Mouse (Mus musculus): Measurements from ENCODE around the gene Crebbp. TPM values are rescaled to one million over a fixed set of nuclear protein-coding genes. Genes with fewer than 3 reads are reported as not detected.

Gene Crebbp
- polyA plus RNA-seq, 1 experiment from 2014 or later = 8.9 TPM

DNA sequence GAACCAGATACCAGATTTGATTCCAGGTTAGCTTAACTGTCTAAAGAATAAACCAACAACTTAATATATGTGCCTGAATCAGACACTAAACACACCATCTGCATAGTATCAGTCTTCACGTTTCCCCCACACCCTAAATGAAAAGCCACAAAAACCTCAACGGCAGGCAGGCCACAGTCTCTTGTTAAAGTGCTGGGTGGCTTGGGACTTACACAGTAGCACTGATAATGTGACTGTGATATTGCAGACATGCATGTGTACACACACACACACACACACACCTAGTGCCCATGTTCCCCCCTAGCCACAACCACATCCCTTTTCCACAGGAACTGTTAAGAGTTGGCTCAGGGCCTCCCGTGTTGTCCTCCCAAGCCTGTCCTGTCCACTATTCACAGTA lies 139.0 kb downstream of the Crebbp start:
- no peak for DNase-seq
- Histone ChIP-seq H3K4me2 (ENCODE audit: low read depth, low read length) (no peak overlapping the region), H3K9me3 (ENCODE audit: low read length) (no peaks in the 10 kb centered on the region), H3K9ac (replicated peaks) (no peak overlapping the region), H3K27ac (ENCODE audit: low read depth) (no peak overlapping the region), H3K4me1 (ENCODE audit: insufficient read depth) (peaks cover 20% of the 10 kb centered on the region), H3K36me3 (replicated peaks; ENCODE audit: insufficient read depth, low read length) (0 out of 2 replicates have a peak, but pooled peaks cover 2% of the 10 kb centered on the region), H3K27me3 (ENCODE audit: insufficient read depth, low read length) (no peaks in the 10 kb centered on the region), H3K4me3 (ENCODE audit: low read depth, low read length) (no peak overlapping the region)
- no peak for TF ChIP-seq EP300 (IDR thresholded peaks at IDR 0.05; ENCODE audit: low read depth)
- TF ChIP-seq CTCF (IDR thresholded peaks at IDR 0.05; ENCODE audit: low read depth) = no peak
- 27% methylated on average over 3 of the region's 3 CpGs for WGBS (ENCODE audit: insufficient replicate concordance)
- ATAC-seq = no peak

DNA sequence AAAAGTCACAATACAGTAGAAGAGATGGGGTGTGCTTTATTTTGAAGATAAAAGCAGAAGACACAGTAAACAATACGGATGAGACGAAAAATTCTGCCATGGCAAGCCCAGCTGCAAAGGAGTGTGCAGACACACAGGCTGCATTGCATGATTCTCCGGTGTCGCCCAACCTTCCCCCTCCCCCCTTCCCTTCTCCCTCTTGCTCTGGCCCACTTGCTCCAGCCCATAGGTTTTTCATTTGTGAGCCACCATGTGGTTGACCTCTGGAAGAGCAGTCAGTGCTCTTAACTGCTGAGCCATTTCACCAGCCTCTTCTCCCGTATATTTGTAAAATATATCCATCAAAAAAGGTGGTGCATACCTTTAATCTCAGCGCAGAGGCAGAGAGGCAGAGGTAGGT lies 139.5 kb downstream of the Crebbp start:
- Histone ChIP-seq H3K27ac (ENCODE audit: low read depth) (no peak overlapping the region), H3K4me2 (ENCODE audit: low read depth, low read length) (no peak overlapping the region), H3K4me3 (ENCODE audit: low read depth, low read length) (no peak overlapping the region), H3K9ac (replicated peaks) (no peak overlapping the region), H3K36me3 (replicated peaks; ENCODE audit: insufficient read depth, low read length) (0 out of 2 replicates have a peak, but pooled peaks cover 2% of the 10 kb centered on the region), H3K4me1 (ENCODE audit: insufficient read depth) (peaks cover 20% of the 10 kb centered on the region), H3K27me3 (ENCODE audit: insufficient read depth, low read length) (no peaks in the 10 kb centered on the region), H3K9me3 (ENCODE audit: low read length) (no peaks in the 10 kb centered on the region)
- 57% methylated on average over 6 of the region's 6 CpGs for WGBS (ENCODE audit: insufficient replicate concordance)
- DNase-seq (no peak), ATAC-seq (no peak)
- TF ChIP-seq EP300 (IDR thresholded peaks at IDR 0.05; ENCODE audit: low read depth) (no peak), CTCF (IDR thresholded peaks at IDR 0.05; ENCODE audit: low read depth) (peak; percentile 27; the same call in 1 of the 2 replicates)

DNA sequence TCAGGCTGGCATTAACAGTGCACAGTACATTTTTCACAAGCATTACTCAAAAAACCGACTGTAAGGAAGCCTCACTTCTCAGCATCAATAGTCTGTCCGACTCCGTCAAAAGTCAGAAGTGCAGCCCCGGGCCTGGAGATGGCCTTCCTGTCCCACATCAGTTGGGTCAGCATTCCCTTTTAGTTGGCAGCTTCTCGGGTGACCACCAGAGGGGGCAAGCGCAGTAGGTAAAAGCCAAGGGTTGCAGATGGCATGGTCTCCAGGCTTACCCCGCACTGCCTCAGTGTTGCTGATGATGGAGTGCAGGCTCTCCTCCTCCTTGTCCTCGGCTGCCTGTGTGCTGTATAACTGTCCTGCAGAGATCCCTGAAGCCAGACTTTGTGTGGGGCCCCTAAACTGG lies 145.2 kb downstream of the Crebbp start:
- no peak overlapping the region for H3K27ac ChIP-seq (ENCODE audit: low read depth)
- H3K27me3 ChIP-seq (ENCODE audit: insufficient read depth, low read length) = no peaks in the 10 kb centered on the region
- no peaks in the 10 kb centered on the region for H3K9me3 ChIP-seq (ENCODE audit: low read length)
- H3K9ac ChIP-seq (replicated peaks) = no peak overlapping the region
- no peaks in the 10 kb centered on the region for H3K4me1 ChIP-seq (ENCODE audit: insufficient read depth)
- peaks cover 24% of the 10 kb centered on the region for H3K36me3 ChIP-seq (replicated peaks; ENCODE audit: insufficient read depth, low read length)
- no peak overlapping the region for H3K4me2 ChIP-seq (ENCODE audit: low read depth, low read length)
- H3K4me3 ChIP-seq (ENCODE audit: low read depth, low read length) = no peak overlapping the region
- no peak for TF ChIP-seq EP300 (IDR thresholded peaks at IDR 0.05; ENCODE audit: low read depth)
- TF ChIP-seq CTCF (IDR thresholded peaks at IDR 0.05; ENCODE audit: low read depth) = peak; percentile 83
- peak; percentile 45; the same call in 1 of the 2 replicates for ATAC-seq
- peak; percentile 71 for DNase-seq
- WGBS (ENCODE audit: insufficient replicate concordance) = 58% methylated on average over 8 of the region's 8 CpGs

DNA sequence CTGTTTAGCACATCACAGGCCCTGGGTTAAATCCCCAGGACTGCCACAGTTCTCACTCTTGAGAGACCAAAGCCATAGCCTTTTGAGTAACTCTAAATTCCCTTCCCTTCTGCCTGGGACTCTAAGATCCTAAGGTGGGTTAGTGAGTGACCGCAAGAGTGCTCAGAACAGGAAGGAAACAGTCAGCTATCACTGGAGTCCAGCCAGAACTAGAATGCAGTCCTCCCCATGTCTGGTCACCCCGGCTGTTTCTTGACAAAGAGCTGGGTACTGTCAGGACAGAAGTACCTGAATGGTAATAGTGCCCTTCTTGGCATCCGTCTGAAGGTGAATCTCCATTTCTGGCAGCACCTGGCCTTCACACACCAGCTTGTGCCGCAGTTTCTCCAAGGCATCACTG lies 148.9 kb downstream of the Crebbp start:
- H3K4me2 ChIP-seq (ENCODE audit: low read depth, low read length) = no peak overlapping the region
- H3K36me3 ChIP-seq (replicated peaks; ENCODE audit: insufficient read depth, low read length) = peaks cover 44% of the 10 kb centered on the region
- TF ChIP-seq CTCF (IDR thresholded peaks at IDR 0.05; ENCODE audit: low read depth) (no peak), EP300 (IDR thresholded peaks at IDR 0.05; ENCODE audit: low read depth) (no peak)
- H3K9ac ChIP-seq (replicated peaks) = no peak overlapping the region
- H3K27me3 ChIP-seq (ENCODE audit: insufficient read depth, low read length) = no peaks in the 10 kb centered on the region
- H3K27ac ChIP-seq (ENCODE audit: low read depth) = no peak overlapping the region
- ATAC-seq (no peak), DNase-seq (no peak)
- 85% methylated on average over 4 of the region's 4 CpGs for WGBS (ENCODE audit: insufficient replicate concordance)
- no peaks in the 10 kb centered on the region for H3K4me1 ChIP-seq (ENCODE audit: insufficient read depth)
- no peaks in the 10 kb centered on the region for H3K9me3 ChIP-seq (ENCODE audit: low read length)
- H3K4me3 ChIP-seq (ENCODE audit: low read depth, low read length) = no peak overlapping the region

DNA sequence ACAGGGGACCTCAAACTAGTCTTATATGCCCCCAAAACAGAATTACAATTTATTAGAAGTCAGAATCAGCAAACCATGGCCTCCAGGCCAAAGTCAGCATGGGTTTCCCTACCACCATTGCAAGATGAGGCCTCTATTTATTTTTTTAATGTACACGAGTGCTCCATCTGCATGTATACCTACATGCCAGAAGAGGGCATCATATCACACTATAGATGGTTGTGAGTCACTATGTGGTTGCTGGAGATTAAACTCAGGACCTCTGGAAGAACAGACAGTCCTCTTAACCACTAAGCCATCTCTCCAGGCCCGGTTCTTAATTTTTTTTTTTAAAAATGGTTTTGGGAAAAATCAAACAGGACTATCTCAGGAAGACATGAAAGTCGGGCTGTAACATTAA lies 160.0 kb downstream of the Crebbp start:
- Histone ChIP-seq H3K4me2 (ENCODE audit: low read depth, low read length) (no peak overlapping the region), H3K36me3 (replicated peaks; ENCODE audit: insufficient read depth, low read length) (peaks cover 70% of the 10 kb centered on the region), H3K9me3 (ENCODE audit: low read length) (no peaks in the 10 kb centered on the region), H3K4me3 (ENCODE audit: low read depth, low read length) (no peak overlapping the region), H3K9ac (replicated peaks) (no peak overlapping the region), H3K27ac (ENCODE audit: low read depth) (no peak overlapping the region), H3K27me3 (ENCODE audit: insufficient read depth, low read length) (no peaks in the 10 kb centered on the region), H3K4me1 (ENCODE audit: insufficient read depth) (no peaks in the 10 kb centered on the region)
- TF ChIP-seq EP300 (IDR thresholded peaks at IDR 0.05; ENCODE audit: low read depth) = no peak
- 0 out of 2 replicates have a peak, but pooled peaks have one; percentile 14 for TF ChIP-seq CTCF (IDR thresholded peaks at IDR 0.05; ENCODE audit: low read depth)
- DNase-seq = no peak
- no peak for ATAC-seq
- WGBS (ENCODE audit: insufficient replicate concordance) = 81% methylated on average over 3 of the region's 3 CpGs

DNA sequence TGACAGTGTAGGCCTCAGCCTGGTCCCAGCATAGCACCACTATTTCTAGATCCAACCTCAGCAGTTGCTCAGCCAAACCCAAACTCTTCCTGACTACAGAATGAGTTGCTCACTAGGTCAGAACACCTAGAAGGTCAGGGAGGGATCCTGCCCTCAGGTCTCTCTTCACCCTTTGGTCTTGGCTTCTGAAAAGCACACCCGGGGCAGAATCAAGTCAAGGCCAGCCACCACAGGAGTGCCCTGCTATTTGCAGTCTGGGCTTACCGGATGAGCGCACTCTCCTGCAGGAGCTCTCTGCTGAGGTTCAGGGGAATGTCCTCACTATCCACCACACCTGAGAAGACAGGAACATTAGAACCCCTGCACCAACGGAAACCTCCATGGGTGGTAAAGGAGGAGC lies 161.2 kb downstream of the Crebbp start:
- Histone ChIP-seq H3K4me1 (ENCODE audit: insufficient read depth) (no peaks in the 10 kb centered on the region), H3K36me3 (replicated peaks; ENCODE audit: insufficient read depth, low read length) (peaks cover 68% of the 10 kb centered on the region), H3K9me3 (ENCODE audit: low read length) (no peaks in the 10 kb centered on the region), H3K27ac (ENCODE audit: low read depth) (no peak overlapping the region), H3K4me3 (ENCODE audit: low read depth, low read length) (no peak overlapping the region), H3K4me2 (ENCODE audit: low read depth, low read length) (no peak overlapping the region), H3K9ac (replicated peaks) (no peak overlapping the region), H3K27me3 (ENCODE audit: insufficient read depth, low read length) (no peaks in the 10 kb centered on the region)
- WGBS (ENCODE audit: insufficient replicate concordance) = 91% methylated on average over 4 of the region's 4 CpGs
- ATAC-seq = no peak
- no peak for DNase-seq
- TF ChIP-seq EP300 (IDR thresholded peaks at IDR 0.05; ENCODE audit: low read depth) (no peak), CTCF (IDR thresholded peaks at IDR 0.05; ENCODE audit: low read depth) (no peak)

DNA sequence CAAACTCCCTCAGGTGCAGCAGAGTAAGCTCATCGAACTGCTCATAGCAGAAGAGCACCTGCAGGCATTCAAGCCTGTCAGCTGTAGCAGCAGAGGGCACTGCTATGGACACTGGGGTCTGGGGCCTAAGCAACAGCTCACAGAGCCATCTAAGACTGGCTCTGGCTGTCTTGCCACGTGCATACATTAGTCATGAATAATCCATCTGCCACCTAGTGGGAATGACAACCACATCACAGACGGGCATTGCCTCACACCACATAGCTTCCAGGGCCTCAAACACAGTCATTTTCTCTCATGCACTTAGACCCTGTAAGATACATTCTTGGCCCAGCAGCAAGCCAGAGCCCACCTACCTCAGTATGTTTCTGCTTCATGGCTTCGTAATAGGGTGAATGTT lies 168.3 kb downstream of the Crebbp start:
- ATAC-seq = no peak
- H3K9me3 ChIP-seq (ENCODE audit: low read length) = no peaks in the 10 kb centered on the region
- 78% methylated on average over 4 of the region's 4 CpGs for WGBS (ENCODE audit: insufficient replicate concordance)
- DNase-seq = no peak
- H3K27ac ChIP-seq (ENCODE audit: low read depth) = no peak overlapping the region
- no peak overlapping the region for H3K4me2 ChIP-seq (ENCODE audit: low read depth, low read length)
- peaks cover 59% of the 10 kb centered on the region for H3K36me3 ChIP-seq (replicated peaks; ENCODE audit: insufficient read depth, low read length)
- no peaks in the 10 kb centered on the region for H3K27me3 ChIP-seq (ENCODE audit: insufficient read depth, low read length)
- no peak overlapping the region for H3K4me3 ChIP-seq (ENCODE audit: low read depth, low read length)
- TF ChIP-seq CTCF (IDR thresholded peaks at IDR 0.05; ENCODE audit: low read depth) (peak; percentile 18), EP300 (IDR thresholded peaks at IDR 0.05; ENCODE audit: low read depth) (no peak)
- H3K4me1 ChIP-seq (ENCODE audit: insufficient read depth) = no peaks in the 10 kb centered on the region
- no peak overlapping the region for H3K9ac ChIP-seq (replicated peaks)
